Mouse (Mus musculus): ENCODE data around the gene Ajap1.

GRCm38 (mm10) chr4:153417926-153418325 lies 64.7 kb downstream of the Ajap1 start:
- TF ChIP-seq POLR2A (IDR thresholded peaks at IDR 0.05; ENCODE audit: extremely low read depth, insufficient read depth, low read length) (no peak), CTCF (IDR thresholded peaks at IDR 0.05; ENCODE audit: low read depth, low read length) (no peak)
